ENCODE assay signal across 8 mouse cellular contexts in genomic region chr7:27356248-27356647, GRCm38 (mm10). TPM values are rescaled to one million over a fixed set of nuclear protein-coding genes. Genes with fewer than 3 reads are reported as not detected.
DNase-seq lines count a peak whose midpoint lies in the region; ATAC-seq lines count a peak whose summit lies in the region.

No protein-coding gene starts in this region.

- intact Hi-C loops in gastrocnemius, postnatal 14 days (cut with DNase I; ENCODE audit: low total_unique reads): no loop called here

- peaks cover 21% of the 10 kb centered on the region for H3K27me3 ChIP-seq in forebrain, embryonic 14.5 days (replicated peaks; ENCODE audit: control insufficient read depth, insufficient read depth, low read length)
- no peaks in the 10 kb centered on the region for H3K27me3 ChIP-seq in intestine, embryonic 14.5 days (replicated peaks; ENCODE audit: control insufficient read depth, insufficient read depth, low read length)
- 0 out of 2 replicates have a peak, but pooled peaks cover 8% of the 10 kb centered on the region for H3K27me3 ChIP-seq in liver, embryonic 13.5 days
- peaks cover 35% of the 10 kb centered on the region for H3K27me3 ChIP-seq in neural tube, embryonic 15.5 days (replicated peaks)

- H3K4me3 ChIP-seq in forebrain, embryonic 14.5 days (ENCODE audit: low read depth, low read length): peak overlapping the region; percentile 72
- peak overlapping the region; percentile 72 for H3K4me3 ChIP-seq in intestine, embryonic 14.5 days (ENCODE audit: low read depth, low read length)
- peak overlapping the region; percentile 76 for H3K4me3 ChIP-seq in liver, embryonic 13.5 days (replicated peaks)
- peak overlapping the region; percentile 75 for H3K4me3 ChIP-seq in neural tube, embryonic 15.5 days (replicated peaks)

- no peaks in the 10 kb centered on the region for H3K9me3 ChIP-seq in forebrain, embryonic 14.5 days (replicated peaks; ENCODE audit: control insufficient read depth, low read length)
- no peaks in the 10 kb centered on the region for H3K9me3 ChIP-seq in intestine, embryonic 14.5 days (ENCODE audit: control insufficient read depth, low read length)
- no peaks in the 10 kb centered on the region for H3K9me3 ChIP-seq in liver, embryonic 13.5 days (replicated peaks)
- H3K9me3 ChIP-seq in neural tube, embryonic 15.5 days (replicated peaks): no peaks in the 10 kb centered on the region

- H3K4me1 ChIP-seq in forebrain, embryonic 14.5 days (ENCODE audit: control insufficient read depth, insufficient read depth, low read length): peaks cover 16% of the 10 kb centered on the region
- H3K4me1 ChIP-seq in intestine, embryonic 14.5 days (replicated peaks; ENCODE audit: control insufficient read depth, insufficient read depth, low read length): peaks cover 19% of the 10 kb centered on the region
- H3K4me1 ChIP-seq in liver, embryonic 13.5 days (replicated peaks): peaks cover 51% of the 10 kb centered on the region
- H3K4me1 ChIP-seq in neural tube, embryonic 15.5 days: peaks cover 32% of the 10 kb centered on the region

- ATAC-seq in activated CD4-positive, CD25-positive, alpha-beta regulatory T cell, adult 4 months: peak; percentile 38
- peak; percentile 50 for ATAC-seq in forebrain, embryonic 14.5 days
- peak; percentile 37 for ATAC-seq in intestine, embryonic 14.5 days (replicated peaks; ENCODE audit: low FRiP score, low TSS enrichment, low read depth)
- peak; percentile 25 for ATAC-seq in liver, embryonic 13.5 days (ENCODE audit: low read depth)
- peak; percentile 38 for ATAC-seq in neural tube, embryonic 15.5 days (ENCODE audit: low FRiP score)

- no peak overlapping the region for H3K27ac ChIP-seq in forebrain, embryonic 14.5 days (ENCODE audit: low read depth, low read length)
- peak overlapping the region; percentile 90 for H3K27ac ChIP-seq in intestine, embryonic 14.5 days (ENCODE audit: low read depth)
- H3K27ac ChIP-seq in liver, embryonic 13.5 days: peak overlapping the region; percentile 63; the same call in 1 of the 2 replicates
- no peak overlapping the region; the same call in 1 of the 2 replicates for H3K27ac ChIP-seq in neural tube, embryonic 15.5 days (replicated peaks)

- peak; percentile 71 for DNase-seq in cerebellum, adult 11-12 months
- DNase-seq in cerebellum, postnatal 4 days (ENCODE audit: low spot score in 2 of 2): no peak
- DNase-seq in forebrain, embryonic 14.5 days (ENCODE audit: low spot score): no peak
- peak; percentile 76 for DNase-seq in intestine, embryonic 14.5 days (ENCODE audit: low spot score)
- no peak for DNase-seq in liver, embryonic 13.5 days
- DNase-seq in gastrocnemius, postnatal 14 days: no peak

- peak overlapping the region; percentile 30; the same call in 1 of the 2 replicates for H3K9ac ChIP-seq in forebrain, embryonic 14.5 days (ENCODE audit: low read length)
- H3K9ac ChIP-seq in intestine, embryonic 14.5 days (ENCODE audit: low read length): peak overlapping the region; percentile 53
- peak overlapping the region; percentile 67 for H3K9ac ChIP-seq in liver, embryonic 13.5 days
- 0 out of 2 replicates have a peak overlapping the region, but pooled peaks have one; percentile 21 for H3K9ac ChIP-seq in neural tube, embryonic 15.5 days (replicated peaks)

- H3K36me3 ChIP-seq in forebrain, embryonic 14.5 days (ENCODE audit: control insufficient read depth, insufficient read depth, low read length): peaks cover 24% of the 10 kb centered on the region
- H3K36me3 ChIP-seq in intestine, embryonic 14.5 days (ENCODE audit: control insufficient read depth, insufficient read depth, low read length): 0 out of 2 replicates have a peak, but pooled peaks cover 3% of the 10 kb centered on the region
- peaks cover 15% of the 10 kb centered on the region for H3K36me3 ChIP-seq in liver, embryonic 13.5 days
- no peaks in the 10 kb centered on the region; the same call in none of the 2 replicates for H3K36me3 ChIP-seq in neural tube, embryonic 15.5 days

- peak overlapping the region; percentile 67 for H3K4me2 ChIP-seq in forebrain, embryonic 14.5 days (ENCODE audit: low read length)
- peak overlapping the region; percentile 80 for H3K4me2 ChIP-seq in intestine, embryonic 14.5 days (ENCODE audit: low read length)
- peak overlapping the region; percentile 92 for H3K4me2 ChIP-seq in liver, embryonic 13.5 days
- peak overlapping the region; percentile 80 for H3K4me2 ChIP-seq in neural tube, embryonic 15.5 days

- WGBS in forebrain, embryonic 14.5 days: 2% methylated on average over 16 of the region's 16 CpGs
- WGBS in intestine, embryonic 14.5 days: under 1% methylated on average over 16 of the region's 16 CpGs
- WGBS in liver, embryonic 13.5 days (ENCODE audit: insufficient replicate concordance): under 1% methylated on average over 16 of the region's 16 CpGs
- WGBS in neural tube, embryonic 15.5 days: under 1% methylated on average over 16 of the region's 16 CpGs

RNA-seq across cellular contexts. Expression of gene Shkbp1, which starts 0.4 kb away (rescaled TPM):
- 10 to 100 TPM; 48.9 to 66.0 TPM for polyA plus RNA-seq in activated CD4-positive, CD25-positive, alpha-beta regulatory T cell, adult 4 months (2017; shearing (Covaris generic))
- 52.4 and 66.4 TPM in 2 replicates for polyA plus RNA-seq in forebrain, embryonic 14.5 days (2014; fragmentation: Nextera tagmentation; extraction: Ambion mirVana)
- 39.8 and 40.0 TPM in 2 replicates for polyA plus RNA-seq in intestine, embryonic 14.5 days (2014; fragmentation: Nextera tagmentation; extraction: Ambion mirVana)
- 23.1 and 25.0 TPM in 2 replicates for polyA plus RNA-seq in liver, embryonic 13.5 days (2015; fragmentation: Nextera tagmentation; extraction: Ambion mirVana)
- 28.9 and 33.4 TPM in 2 replicates for polyA plus RNA-seq in neural tube, embryonic 15.5 days (2015; fragmentation: Nextera tagmentation; extraction: Ambion mirVana)
- 1 to 10 TPM; 3.5 to 5.3 TPM for total RNA-seq in gastrocnemius, postnatal 14 days (2021)

RNA-seq across cellular contexts. Expression of gene Gm20479, which starts 1.0 kb away (rescaled TPM):
- 1 to 10 TPM; 1.4 to 3.3 TPM for polyA plus RNA-seq in activated CD4-positive, CD25-positive, alpha-beta regulatory T cell, adult 4 months (2017; shearing (Covaris generic))
- 0.38 TPM in 1 of 2 replicates, not detected in the other for polyA plus RNA-seq in forebrain, embryonic 14.5 days (2014; fragmentation: Nextera tagmentation; extraction: Ambion mirVana)
- 0.50 and 1.2 TPM in 2 replicates for polyA plus RNA-seq in intestine, embryonic 14.5 days (2014; fragmentation: Nextera tagmentation; extraction: Ambion mirVana)
- polyA plus RNA-seq in liver, embryonic 13.5 days (2015; fragmentation: Nextera tagmentation; extraction: Ambion mirVana): 0.50 TPM in 1 of 2 replicates, not detected in the other
- polyA plus RNA-seq in neural tube, embryonic 15.5 days (2015; fragmentation: Nextera tagmentation; extraction: Ambion mirVana): not detected in 2 replicates
- total RNA-seq in gastrocnemius, postnatal 14 days (2021): under 1 TPM in 1 of 2 experiments, not detected in 1; 0.90 TPM

RNA-seq across cellular contexts. Expression of gene Ltbp4, which starts 18.8 kb away (rescaled TPM):
- polyA plus RNA-seq in activated CD4-positive, CD25-positive, alpha-beta regulatory T cell, adult 4 months (2017; shearing (Covaris generic)): 1 to 10 TPM in 1 of 2 experiments, under 1 TPM in 1; 0.94 to 1.3 TPM
- 8.0 and 11.0 TPM in 2 replicates for polyA plus RNA-seq in forebrain, embryonic 14.5 days (2014; fragmentation: Nextera tagmentation; extraction: Ambion mirVana)
- polyA plus RNA-seq in intestine, embryonic 14.5 days (2014; fragmentation: Nextera tagmentation; extraction: Ambion mirVana): 97.9 and 110 TPM in 2 replicates
- 3.6 and 3.9 TPM in 2 replicates for polyA plus RNA-seq in liver, embryonic 13.5 days (2015; fragmentation: Nextera tagmentation; extraction: Ambion mirVana)
- 10.7 and 17.8 TPM in 2 replicates for polyA plus RNA-seq in neural tube, embryonic 15.5 days (2015; fragmentation: Nextera tagmentation; extraction: Ambion mirVana)
- total RNA-seq in gastrocnemius, postnatal 14 days (2021): 100 to 1,000 TPM; 122 to 151 TPM

Comparison
In these comparisons a context has a peak if more than half of its experiments do, and no peak if none do; other contexts are left out.
1. DNase-seq: peak in cerebellum, adult 11-12 months (single experiment) and intestine, embryonic 14.5 days (single experiment); none in cerebellum, postnatal 4 days (0 of 2), forebrain, embryonic 14.5 days (single experiment), liver, embryonic 13.5 days (single experiment) and gastrocnemius, postnatal 14 days (single experiment).
2. H3K27ac ChIP-seq: peak in intestine, embryonic 14.5 days (single experiment) and liver, embryonic 13.5 days (single experiment); none in forebrain, embryonic 14.5 days (single experiment) and neural tube, embryonic 15.5 days (single experiment).
3. Peak in every context shown above with its lines, with median percentiles within 50 percentile points of each other: ATAC-seq, H3K4me2 ChIP-seq, H3K4me3 ChIP-seq and H3K9ac ChIP-seq.